Mouse (Mus musculus): ENCODE measurements around the gene Hspa8. TPM values are rescaled to one million over a fixed set of nuclear protein-coding genes. Genes with fewer than 3 reads are reported as not detected.
A peak's percentile ranks its signal among the peaks of the same experiment; 100 is the strongest.
"Not testable (repeated sequence)": the region's sequence is repeated elsewhere in the genome, so short reads cannot be mapped to it uniquely, and the experiment has no call there.

The Hspa8 gene
- polyA plus RNA-seq (2015; fragmentation: Nextera tagmentation; extraction: Ambion mirVana) = 3,196 and 3,218 TPM in 2 replicates

DNA sequence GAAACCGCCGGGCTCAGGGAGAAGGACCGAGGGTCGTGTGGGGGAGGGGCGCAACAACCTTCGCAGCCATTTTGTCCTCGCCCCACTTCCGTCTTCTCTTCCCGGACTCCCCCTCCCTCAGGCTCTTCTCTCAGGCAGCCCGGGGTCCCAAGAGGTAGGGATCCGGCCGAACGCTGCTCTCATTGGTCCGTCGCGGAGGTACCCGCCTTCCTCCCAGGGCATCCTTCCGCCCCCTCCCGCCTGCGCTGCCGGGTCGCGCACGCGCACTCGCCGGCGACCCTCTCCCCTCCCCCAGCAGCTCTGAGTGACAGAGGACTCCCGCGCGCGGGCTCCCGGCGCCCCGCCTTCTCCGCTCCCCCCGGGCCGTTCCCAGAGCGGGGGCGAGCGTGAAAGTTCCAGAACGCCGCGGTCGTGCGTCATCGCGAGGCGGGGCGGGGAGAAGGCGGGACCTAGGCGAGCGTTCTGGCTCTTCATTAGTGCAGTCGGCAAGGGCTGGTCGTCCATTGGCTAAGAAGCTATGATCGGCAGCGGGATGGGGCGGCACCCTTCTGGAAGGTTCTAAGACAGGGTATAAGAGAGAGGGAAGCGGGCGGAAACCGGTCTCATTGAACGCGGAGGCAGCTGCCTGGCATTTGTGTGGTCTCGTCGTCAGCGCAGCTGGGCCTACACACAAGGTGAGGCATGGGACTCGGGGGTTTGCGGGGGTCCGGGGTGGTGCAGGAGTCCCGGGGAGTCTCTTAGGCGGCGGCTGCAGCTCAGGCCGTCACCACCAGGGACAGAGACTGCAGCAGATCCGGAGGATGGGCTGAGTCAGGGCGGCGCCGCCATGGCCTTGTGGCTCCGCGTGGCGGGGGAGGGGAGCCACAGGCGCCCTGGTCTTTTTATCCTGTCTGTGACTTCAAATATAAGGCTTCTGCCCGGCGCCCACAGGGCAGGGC, at the start of gene Hspa8:
Gene Hspa8, plus strand, starts transcription at position 310 of the 938 bp plus-strand sequence.
- Histone ChIP-seq H3K27ac (peak within 1 kb of the TSS; percentile 99), H3K9me3 (no peaks in the 10 kb centered on the region), H3K4me2 (peak within 1 kb of the TSS; percentile 73), H3K27me3 (replicated peaks) (no peaks in the 10 kb centered on the region), H3K9ac (peak within 1 kb of the TSS; percentile 93), H3K36me3 (replicated peaks) (peaks cover 12% of the 10 kb centered on the region; the same call in 1 of the 2 replicates), H3K4me3 (peak within 1 kb of the TSS; percentile 74), H3K4me1 (peaks cover 34% of the 10 kb centered on the region)
- WGBS = under 1% methylated on average over 81 of the region's 83 CpGs
- peak; percentile 97 for ATAC-seq (replicated peaks)

DNA sequence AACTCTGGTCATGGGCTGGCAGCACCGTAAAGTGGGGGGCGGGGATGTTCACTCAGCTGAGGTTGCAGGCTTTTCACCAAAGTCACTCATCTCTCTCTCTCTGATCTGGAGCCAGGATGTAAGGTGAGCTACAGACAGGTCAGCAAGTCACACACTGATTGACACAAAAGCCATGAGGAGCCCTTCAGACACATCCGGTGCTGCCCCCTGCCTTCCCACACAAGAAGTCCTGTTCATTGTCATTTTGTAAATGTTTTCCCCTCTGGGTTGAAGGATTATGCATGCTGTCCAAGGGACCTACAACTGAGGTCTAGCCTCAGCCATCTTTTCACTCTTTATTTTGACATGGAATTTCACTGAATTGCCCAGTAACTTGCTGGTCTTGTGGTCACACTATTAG, 49.0 kb upstream of the Hspa8 start:
- Histone ChIP-seq H3K4me1 (peaks cover 4% of the 10 kb centered on the region), H3K4me3 (no peak overlapping the region), H3K9ac (no peak overlapping the region), H3K27ac (no peak overlapping the region), H3K36me3 (replicated peaks) (no peaks in the 10 kb centered on the region), H3K9me3 (no peaks in the 10 kb centered on the region), H3K27me3 (replicated peaks) (no peaks in the 10 kb centered on the region), H3K4me2 (no peak overlapping the region)
- WGBS = 43% methylated on average over 3 of the region's 3 CpGs
- ATAC-seq (replicated peaks) = no peak

DNA sequence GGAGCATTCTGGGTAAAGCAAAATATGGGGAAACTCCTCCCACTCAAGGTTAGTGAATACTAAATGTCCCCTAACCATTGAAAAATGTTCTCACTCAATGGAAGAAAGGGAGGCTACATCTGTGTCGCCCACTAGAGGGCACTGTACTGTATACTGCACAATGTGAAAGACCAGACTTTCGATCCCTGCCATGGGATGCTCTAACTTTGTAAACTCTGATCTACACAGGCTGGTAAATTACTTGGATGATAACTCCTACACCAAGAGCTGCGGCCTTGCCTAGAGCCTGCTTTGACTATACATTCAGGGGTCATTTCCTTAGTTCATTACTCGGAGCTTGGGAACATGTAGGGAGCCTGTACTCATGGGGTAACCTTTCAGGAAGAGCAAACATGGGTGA, 44.4 kb upstream of the Hspa8 start:
- no peak overlapping the region for H3K27ac ChIP-seq
- H3K36me3 ChIP-seq (replicated peaks) = no peaks in the 10 kb centered on the region
- 23% methylated on average over 4 of the region's 4 CpGs for WGBS
- peak overlapping the region; percentile 53; the same call in 1 of the 2 replicates for H3K4me2 ChIP-seq
- H3K9me3 ChIP-seq = no peaks in the 10 kb centered on the region
- peaks cover 17% of the 10 kb centered on the region for H3K4me1 ChIP-seq
- H3K27me3 ChIP-seq (replicated peaks) = no peaks in the 10 kb centered on the region
- no peak overlapping the region for H3K4me3 ChIP-seq
- H3K9ac ChIP-seq = no peak overlapping the region
- no peak for ATAC-seq (replicated peaks)

GRCm38 (mm10) chr9:40757105-40757626, 43.6 kb upstream of the Hspa8 start:
- H3K4me2 ChIP-seq = peak overlapping the region; percentile 53
- peak; percentile 84 for ATAC-seq (replicated peaks)
- H3K27me3 ChIP-seq (replicated peaks) = no peaks in the 10 kb centered on the region
- peaks cover 17% of the 10 kb centered on the region for H3K4me1 ChIP-seq
- H3K36me3 ChIP-seq (replicated peaks) = no peaks in the 10 kb centered on the region
- H3K27ac ChIP-seq = peak overlapping the region; percentile 83
- 21% methylated on average over 12 of the region's 12 CpGs for WGBS
- peak overlapping the region; percentile 39 for H3K9ac ChIP-seq
- peak overlapping the region; percentile 29 for H3K4me3 ChIP-seq
- H3K9me3 ChIP-seq = no peaks in the 10 kb centered on the region

DNA sequence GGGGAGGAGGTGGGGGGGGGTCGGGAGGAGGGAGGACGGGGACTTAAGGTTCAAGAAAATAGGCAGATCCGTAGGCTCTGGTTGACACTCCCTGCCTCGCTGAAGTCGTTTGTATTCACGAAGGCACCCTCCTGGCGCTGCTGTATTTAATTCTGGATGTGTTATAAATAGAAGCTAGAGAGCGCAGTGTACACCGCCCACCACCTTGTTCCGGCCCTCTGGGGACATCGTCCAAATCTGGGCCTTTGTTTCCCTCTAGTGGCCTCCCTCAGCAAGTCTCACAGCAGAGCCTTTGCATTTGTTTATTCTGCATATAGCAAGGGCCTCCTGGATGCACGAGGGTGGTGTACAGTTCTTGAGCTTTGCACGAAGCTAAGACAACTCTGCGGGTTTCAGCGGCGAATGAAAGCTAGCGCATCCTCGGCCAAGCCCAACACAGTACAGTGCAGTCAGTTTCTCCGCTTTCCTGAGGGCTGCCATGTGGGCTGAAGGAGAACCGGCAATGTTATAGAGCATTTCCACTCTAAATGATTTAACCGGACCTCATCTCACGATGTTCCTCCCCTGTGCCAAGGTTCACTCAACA, 43.0 kb upstream of the Hspa8 start:
- no peaks in the 10 kb centered on the region for H3K27me3 ChIP-seq (replicated peaks)
- no peak overlapping the region for H3K9ac ChIP-seq
- WGBS = 5% methylated on average over 22 of the region's 22 CpGs
- H3K4me1 ChIP-seq = peaks cover 17% of the 10 kb centered on the region
- H3K27ac ChIP-seq = peak overlapping the region; percentile 83
- peak; percentile 93 for ATAC-seq (replicated peaks)
- peak overlapping the region; percentile 53 for H3K4me2 ChIP-seq
- H3K4me3 ChIP-seq = peak overlapping the region; percentile 29
- no peaks in the 10 kb centered on the region for H3K36me3 ChIP-seq (replicated peaks)
- H3K9me3 ChIP-seq = no peaks in the 10 kb centered on the region

GRCm38 (mm10) chr9:40762354-40762753, 38.4 kb upstream of the Hspa8 start:
- H3K36me3 ChIP-seq (replicated peaks) = no peaks in the 10 kb centered on the region
- peaks cover 8% of the 10 kb centered on the region for H3K4me1 ChIP-seq
- 85% methylated on average over 6 of the region's 6 CpGs for WGBS
- no peak overlapping the region for H3K4me2 ChIP-seq
- H3K9ac ChIP-seq = no peak overlapping the region
- no peak overlapping the region for H3K27ac ChIP-seq
- no peak for ATAC-seq (replicated peaks)
- H3K9me3 ChIP-seq = no peaks in the 10 kb centered on the region
- no peak overlapping the region for H3K4me3 ChIP-seq
- no peaks in the 10 kb centered on the region for H3K27me3 ChIP-seq (replicated peaks)

GRCm38 (mm10) chr9:40764887-40765580, 35.8 kb upstream of the Hspa8 start:
- Histone ChIP-seq H3K4me1 (no peaks in the 10 kb centered on the region), H3K9ac (no peak overlapping the region), H3K9me3 (no peaks in the 10 kb centered on the region), H3K27me3 (replicated peaks) (no peaks in the 10 kb centered on the region), H3K4me3 (no peak overlapping the region), H3K4me2 (no peak overlapping the region), H3K27ac (no peak overlapping the region), H3K36me3 (replicated peaks) (no peaks in the 10 kb centered on the region)
- WGBS = 87% methylated on average over 9 of the region's 9 CpGs
- no peak for ATAC-seq (replicated peaks)

GRCm38 (mm10) chr9:40765581-40765940, 35.2 kb upstream of the Hspa8 start:
- H3K4me2 ChIP-seq = no peak overlapping the region
- no peaks in the 10 kb centered on the region for H3K9me3 ChIP-seq
- H3K36me3 ChIP-seq (replicated peaks) = no peaks in the 10 kb centered on the region
- no peak overlapping the region for H3K27ac ChIP-seq
- no peak overlapping the region for H3K9ac ChIP-seq
- no peak overlapping the region for H3K4me3 ChIP-seq
- ATAC-seq (replicated peaks) = no peak
- 65% methylated on average over 12 of the region's 12 CpGs for WGBS
- H3K4me1 ChIP-seq = no peaks in the 10 kb centered on the region
- H3K27me3 ChIP-seq (replicated peaks) = no peaks in the 10 kb centered on the region

GRCm38 (mm10) chr9:40766058-40766605, 34.7 kb upstream of the Hspa8 start:
- no peak for ATAC-seq (replicated peaks)
- no peaks in the 10 kb centered on the region for H3K27me3 ChIP-seq (replicated peaks)
- H3K9me3 ChIP-seq = no peaks in the 10 kb centered on the region
- H3K4me1 ChIP-seq = no peaks in the 10 kb centered on the region
- H3K36me3 ChIP-seq (replicated peaks) = no peaks in the 10 kb centered on the region
- whole genome bisulfite sequencing = 65% methylated on average over 7 of the region's 7 CpGs
- no peak overlapping the region for H3K27ac ChIP-seq
- H3K4me3 ChIP-seq = no peak overlapping the region
- H3K4me2 ChIP-seq = no peak overlapping the region
- H3K9ac ChIP-seq = no peak overlapping the region

DNA sequence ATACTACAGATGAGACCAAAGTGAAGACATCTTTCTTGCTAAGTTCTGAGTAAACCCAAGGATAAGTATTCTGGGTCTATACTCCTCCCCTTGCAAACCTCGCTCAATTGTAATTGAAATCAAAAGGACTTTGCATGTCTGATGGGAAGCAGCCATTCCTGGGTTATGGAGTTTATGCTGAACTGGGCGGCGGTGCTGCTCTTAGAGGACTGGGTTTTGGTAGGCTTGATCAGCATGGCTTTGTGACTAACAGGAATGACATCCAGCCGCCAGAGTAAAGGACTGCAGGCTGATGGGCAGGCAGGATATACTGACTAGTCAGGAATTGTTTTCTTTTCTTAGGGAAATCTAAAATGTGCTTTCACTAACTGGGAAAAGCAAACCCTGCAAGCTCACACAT, 32.8 kb upstream of the Hspa8 start:
- ATAC-seq (replicated peaks) = no peak
- Histone ChIP-seq H3K36me3 (replicated peaks) (no peaks in the 10 kb centered on the region), H3K4me3 (no peak overlapping the region), H3K4me1 (no peaks in the 10 kb centered on the region), H3K9ac (no peak overlapping the region), H3K27ac (no peak overlapping the region), H3K27me3 (replicated peaks) (no peaks in the 10 kb centered on the region), H3K9me3 (no peaks in the 10 kb centered on the region), H3K4me2 (no peak overlapping the region)
- 70% methylated on average over 4 of the region's 4 CpGs for WGBS

GRCm38 (mm10) chr9:40772246-40772645, 28.5 kb upstream of the Hspa8 start:
- WGBS = 64% methylated on average over 13 of the region's 13 CpGs
- Histone ChIP-seq H3K27ac (no peak overlapping the region; the same call in 1 of the 2 replicates), H3K36me3 (replicated peaks) (0 out of 2 replicates have a peak, but pooled peaks cover 3% of the 10 kb centered on the region), H3K27me3 (replicated peaks) (no peaks in the 10 kb centered on the region), H3K9me3 (no peaks in the 10 kb centered on the region), H3K9ac (no peak overlapping the region), H3K4me3 (no peak overlapping the region), H3K4me1 (no peaks in the 10 kb centered on the region), H3K4me2 (no peak overlapping the region)
- ATAC-seq (replicated peaks) = no peak

DNA sequence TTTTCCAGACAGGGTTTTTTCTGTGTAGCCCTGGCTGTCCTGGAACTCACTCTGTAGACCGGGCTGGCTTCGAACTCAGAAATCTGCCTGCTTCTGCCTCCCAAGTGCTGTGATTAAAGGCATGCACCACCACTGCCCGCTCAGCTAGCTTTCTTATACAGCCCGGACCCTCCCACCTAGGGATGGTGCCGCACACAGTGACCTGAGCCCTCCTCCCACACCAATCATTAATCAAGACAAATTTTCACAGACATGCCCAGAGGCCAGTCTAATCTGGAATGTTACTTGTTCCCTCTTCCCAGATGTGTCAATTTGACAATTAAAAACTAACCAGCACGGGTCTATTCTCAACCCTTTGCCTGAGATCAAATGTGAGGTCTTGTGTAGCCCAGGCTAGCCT, 27.6 kb upstream of the Hspa8 start:
- not testable (repeated sequence) for ATAC-seq (replicated peaks); H3K4me1 ChIP-seq; H3K4me3 ChIP-seq; H3K36me3 ChIP-seq (replicated peaks); H3K27me3 ChIP-seq (replicated peaks); H3K9ac ChIP-seq; H3K9me3 ChIP-seq; H3K4me2 ChIP-seq; H3K27ac ChIP-seq
- whole genome bisulfite sequencing = 87% methylated on average over 6 of the region's 6 CpGs
